Mouse (Mus musculus) urinary bladder, postnatal 4 days (tissue): ENCODE results near the gene Mecom.

Experiments used
- DNase-seq, 2 experiments: peaks; one replicate each; pipeline ENCODE4 v3.0.0; 2021 to 2022; ENCODE audit warnings: low spot score in 2 of 2

The Mecom gene

DNA sequence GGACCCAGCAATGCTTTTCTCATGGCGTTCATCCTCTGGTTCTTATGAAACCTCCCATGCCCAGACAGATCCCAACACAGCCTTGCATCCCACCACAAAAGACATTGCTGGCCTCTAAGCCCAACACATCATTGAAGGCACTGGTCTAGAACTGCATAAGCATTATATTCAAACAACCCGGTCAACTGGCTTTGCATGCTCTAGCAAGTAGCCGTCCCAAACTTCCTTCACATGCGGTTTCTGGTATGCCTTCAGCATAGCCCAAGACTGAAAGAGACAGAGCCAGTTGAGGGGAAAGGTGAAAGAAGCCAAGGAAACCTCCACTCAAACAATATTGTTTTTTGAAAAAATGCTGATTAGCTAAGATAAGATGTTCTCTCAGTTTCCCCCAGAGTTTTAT lies 397.7 kb downstream of the Mecom start:
- no peak for DNase-seq

DNA sequence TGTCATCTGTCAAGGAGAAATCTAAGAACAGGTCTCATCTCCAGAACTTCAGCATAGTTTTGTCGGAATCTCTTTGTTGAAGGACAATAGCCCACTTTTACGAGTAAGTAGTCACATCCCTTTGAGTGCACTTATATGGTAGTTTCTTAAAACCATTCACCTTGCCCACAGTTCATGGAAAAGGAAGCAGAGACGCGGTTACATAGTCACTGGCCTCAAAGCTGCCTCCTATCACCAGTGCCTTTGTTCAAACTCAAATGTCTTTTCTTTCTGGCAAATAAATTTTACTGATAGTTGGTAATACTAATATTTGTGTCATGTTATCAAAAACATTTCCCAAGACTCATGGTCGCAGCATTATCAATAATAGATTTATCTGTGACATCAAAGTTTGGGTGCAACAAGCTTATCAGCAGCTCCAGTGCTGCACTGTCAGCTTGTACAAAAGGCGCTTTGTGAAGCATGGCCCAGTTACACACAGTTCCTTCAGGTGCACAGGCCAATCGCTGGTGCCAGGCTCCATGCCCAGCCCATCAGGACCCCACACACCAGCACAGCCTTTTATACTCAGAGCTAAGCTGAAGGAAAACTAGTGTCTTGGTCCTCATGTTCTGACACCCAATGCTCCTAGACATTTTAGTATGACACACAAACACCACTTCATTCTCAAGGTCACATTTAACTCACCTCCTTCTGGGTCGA lies 399.3 kb downstream of the Mecom start:
- DNase-seq = no peak

DNA sequence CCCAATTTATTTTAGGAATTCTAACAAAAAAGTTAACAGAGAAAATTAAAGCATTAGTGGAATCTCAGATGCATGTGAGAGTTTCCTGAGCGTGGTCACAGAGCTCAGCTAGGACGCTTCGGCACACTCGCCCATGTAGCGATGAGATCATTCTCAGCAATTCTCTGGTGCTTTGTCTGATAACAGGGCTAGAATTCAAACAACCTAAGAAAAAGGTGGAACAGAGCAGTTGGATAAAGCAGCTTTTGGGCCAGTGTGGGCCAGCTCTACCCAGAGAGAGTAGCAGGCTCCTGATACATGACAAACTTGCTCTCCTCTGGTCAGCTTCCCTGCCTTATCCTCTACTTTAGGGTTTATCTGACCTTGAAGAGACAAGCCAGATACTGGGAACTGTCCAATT lies 402.8 kb downstream of the Mecom start:
- DNase-seq = no peak

DNA sequence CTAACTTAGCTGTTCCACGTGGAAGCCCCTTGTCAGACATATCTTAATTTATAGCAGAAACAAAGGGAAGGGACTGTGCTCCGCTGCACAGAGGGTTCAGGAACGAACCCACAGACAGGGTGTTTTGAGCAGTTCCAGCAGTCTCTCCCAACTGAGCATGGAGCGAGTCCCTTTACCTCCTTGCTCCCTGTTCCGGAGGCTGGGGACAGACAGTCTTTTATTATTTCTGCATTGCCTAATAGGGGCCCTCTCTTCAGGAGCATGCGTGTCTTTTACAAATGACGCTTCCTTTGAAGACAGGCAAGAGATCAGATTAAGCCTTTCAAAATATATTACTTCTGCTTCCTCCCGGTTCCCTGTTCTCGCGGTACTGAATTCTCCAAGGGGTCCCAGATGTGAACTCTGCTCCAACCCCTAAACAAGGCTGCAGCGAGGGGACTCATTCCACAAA lies 403.8 kb downstream of the Mecom start:
- no peak for DNase-seq

DNA sequence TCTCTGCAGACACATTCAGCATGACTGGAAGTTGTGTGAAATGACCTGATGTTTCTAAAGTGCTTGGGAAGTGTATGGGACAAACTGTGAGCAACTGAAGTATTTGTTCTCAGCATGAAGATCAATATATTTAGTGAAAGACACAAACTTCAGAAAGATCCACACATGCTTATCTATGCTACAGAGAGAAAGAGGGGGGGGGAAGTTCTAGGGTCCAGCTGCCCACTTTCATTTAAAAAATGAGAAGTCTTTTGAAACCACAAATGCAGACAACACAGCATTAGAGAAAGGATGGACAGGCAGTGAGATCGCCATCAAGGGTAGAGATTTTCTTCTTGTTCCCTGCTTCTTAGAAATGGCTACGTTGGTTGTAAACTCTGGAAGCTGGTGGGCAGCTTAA lies 404.4 kb downstream of the Mecom start:
- no peak for DNase-seq

DNA sequence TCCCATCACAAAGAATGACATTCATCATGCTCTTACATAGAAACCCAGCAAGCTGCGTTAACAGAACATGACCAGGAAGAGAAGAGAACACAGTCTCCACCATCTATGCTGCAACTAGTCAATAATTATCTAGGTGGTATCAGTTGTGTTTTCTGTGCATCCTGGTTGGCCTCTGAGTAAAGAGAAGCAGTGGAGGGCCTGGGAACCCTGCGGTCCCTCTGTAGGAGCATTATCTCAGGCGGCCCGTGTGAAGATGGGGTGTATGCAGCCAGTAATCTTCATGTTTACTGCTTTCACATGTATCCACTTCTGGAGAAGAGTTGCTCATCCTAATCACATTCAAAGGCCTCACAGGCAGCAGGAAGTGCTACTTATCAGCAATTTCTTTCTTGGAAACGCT lies 407.5 kb downstream of the Mecom start:
- no peak for DNase-seq

DNA sequence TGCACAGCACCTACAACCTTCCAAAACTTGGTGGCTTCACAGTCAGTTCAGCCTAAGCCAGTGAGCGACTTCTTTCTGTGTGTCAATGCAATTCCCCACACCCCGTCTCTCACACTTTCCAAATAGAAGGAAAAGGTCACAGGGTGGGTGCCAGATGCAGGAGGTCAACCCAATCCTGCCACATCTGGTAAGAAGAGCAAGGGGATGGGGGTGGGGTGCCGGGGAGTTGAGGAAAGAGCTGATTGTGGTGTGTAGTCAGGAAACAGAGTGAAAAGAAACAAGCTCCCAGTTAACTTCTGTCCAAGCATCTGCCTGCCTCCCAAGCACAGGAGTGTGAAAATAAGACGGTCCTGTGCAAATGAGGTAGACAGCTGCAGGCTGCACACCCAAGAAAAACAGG lies 408.1 kb downstream of the Mecom start:
- no peak for DNase-seq

DNA sequence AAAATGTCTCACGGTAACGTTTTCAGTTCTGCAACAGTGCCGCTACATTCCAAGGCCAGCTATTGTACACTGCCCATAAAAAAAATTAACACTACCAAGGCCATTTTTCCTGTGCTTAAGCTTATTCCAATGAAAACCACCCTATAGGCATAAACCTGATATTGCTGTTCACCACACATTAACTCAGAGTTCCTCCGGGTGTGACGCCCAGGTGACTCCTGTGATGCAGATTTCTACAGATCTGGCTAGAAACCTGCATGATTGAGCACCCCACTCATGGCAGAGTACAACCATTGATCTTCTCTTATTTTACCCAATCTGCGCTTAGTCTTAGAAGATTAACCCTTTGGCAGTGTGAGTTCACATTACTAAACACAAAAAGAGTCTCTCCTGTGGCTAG lies 409.2 kb downstream of the Mecom start:
- DNase-seq = no peak

DNA sequence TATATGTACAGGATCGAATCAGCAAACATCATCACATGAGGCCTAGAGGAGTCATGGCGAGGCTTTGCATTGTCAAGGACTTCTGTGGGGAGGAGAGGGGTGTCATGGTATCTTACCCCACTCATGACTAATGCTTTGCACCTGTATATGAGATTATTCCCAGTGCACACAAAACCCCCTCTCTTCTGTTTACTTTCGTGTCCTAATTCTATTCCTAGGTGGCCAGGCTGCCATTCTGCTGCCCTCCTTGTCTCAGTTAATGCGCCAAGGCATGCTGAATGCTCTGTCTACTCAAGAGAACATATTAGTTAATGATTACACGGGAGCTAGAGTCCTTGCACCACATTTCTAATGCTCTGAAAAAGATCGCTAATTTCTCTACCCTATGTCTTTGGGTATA lies 412.0 kb downstream of the Mecom start:
- no peak for DNase-seq

DNA sequence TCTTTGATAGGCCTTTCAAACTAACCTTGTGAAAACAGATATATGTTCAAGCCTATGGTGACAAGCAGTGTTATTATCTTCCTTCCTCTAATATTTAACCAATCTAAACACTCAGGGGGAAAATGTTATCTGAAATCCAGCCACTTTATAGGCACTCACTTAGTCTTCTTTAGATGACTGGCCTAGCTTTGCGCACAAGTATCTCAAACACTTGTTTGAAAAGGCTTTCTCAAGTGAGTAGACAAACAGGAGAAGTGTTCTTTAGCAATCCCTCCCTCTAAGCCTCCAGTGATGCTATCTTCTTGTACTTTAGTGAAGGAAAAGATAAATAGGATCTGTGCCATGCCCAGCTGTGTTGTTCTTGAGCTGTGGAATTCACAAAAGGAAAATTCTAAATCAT lies 412.7 kb downstream of the Mecom start:
- DNase-seq = no peak

DNA sequence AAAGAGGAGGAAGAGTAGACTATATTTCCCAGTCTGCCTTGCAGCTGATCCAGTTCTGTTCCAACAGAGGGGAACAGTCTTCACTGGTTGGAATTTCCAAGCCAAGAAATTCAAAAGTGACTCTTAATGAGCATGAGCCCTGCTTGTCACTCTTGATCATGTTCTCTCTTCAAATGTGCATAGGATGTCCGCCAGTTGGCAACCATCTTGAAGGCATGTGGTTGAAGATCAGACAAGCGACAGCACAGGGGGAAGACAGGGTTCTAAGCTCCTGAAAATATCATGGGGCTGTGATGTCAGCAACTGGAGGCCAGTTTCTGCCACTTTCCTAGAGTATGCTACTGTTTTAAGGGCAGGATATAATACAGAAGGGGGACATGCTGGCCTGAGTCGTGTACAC lies 414.8 kb downstream of the Mecom start:
- DNase-seq = no peak

DNA sequence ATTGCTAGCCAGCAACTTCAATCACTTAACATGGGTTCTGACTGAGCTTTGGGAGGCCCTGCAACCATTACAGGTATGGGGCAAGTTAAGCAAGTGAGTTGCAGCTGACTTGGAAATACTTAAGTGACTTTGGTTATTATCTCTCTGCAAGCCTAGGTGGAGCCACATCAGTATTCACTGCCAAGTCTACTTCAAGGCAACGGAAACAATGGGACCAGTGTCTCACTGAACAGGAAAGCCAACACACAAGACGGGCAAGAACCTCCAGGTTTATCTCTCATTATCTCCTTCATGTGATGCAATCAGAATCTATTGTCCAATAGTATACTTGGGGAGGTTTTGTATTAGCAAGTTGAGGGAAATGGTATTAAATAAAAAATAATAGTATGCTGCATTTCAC lies 415.4 kb downstream of the Mecom start:
- DNase-seq = no peak

DNA sequence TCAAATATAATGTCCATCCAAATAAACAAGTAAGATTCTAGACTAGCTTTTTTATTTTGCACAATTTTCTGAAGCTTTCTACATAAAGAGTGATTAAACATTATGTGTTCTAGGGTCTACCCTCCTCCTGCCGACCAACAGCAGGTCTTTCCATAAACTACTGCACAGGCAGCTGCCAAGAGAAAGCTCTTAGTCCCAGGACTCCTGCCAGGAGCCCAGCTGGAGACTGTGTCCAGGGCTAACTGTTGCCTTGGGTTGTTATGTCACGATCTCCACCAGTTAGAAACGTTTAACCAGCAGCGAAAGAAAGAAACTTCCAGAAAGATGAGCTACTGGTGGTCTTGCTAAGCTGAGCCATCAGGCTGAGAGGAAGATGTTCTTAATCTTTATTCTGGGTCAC lies 417.3 kb downstream of the Mecom start:
- DNase-seq = no peak

DNA sequence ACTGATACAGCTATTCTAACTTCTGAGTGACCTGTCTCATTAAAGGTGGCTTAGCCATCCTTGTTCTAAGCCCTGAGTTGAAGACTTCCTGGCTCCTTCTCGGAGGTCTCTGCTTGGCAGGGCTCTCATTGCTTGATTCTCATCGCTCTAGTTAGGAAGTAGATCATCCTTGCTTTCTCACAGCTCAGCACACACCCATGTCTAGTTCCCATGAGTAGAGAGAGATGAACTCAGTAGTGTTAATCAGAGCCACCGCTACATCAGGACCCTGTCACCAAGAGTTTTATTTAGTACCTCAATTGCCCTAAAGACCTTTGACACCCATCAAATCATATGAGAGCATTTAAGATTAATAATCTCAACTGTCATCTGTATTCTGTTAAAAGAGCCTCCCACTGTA lies 425.2 kb downstream of the Mecom start:
- DNase-seq = no peak

DNA sequence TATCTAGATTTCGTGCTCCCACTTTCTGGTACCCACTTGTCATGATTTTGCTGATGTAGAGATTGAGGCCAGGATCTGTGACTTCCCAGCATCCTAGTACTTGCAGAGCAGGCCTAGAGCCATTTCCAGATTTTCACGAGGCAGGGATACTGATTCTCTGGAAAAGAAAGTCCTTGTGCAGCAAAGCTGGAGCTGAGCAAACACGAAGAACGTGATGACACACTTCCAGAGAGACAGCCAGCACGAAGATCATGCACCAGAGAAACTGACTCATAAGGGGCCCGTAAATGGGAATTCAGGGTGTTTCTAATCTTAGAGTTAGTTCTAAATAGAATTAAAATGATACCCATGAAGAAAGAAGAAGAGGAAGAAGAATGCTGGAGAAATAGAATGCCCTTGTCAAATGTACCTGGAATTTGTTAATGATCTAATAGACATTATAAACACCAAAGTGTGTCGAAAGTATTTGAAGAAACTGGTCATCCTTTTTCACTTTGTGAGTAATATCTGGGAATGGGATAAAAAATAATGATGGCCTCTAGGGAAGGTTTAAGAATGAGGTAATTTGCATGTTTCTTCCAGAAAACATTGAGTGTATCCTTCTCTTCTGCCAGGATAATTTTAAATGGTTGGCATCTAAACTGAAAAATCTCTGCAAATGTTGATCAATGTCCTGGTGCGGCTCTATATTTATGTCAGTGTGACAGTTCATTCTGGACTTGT lies 426.9 kb downstream of the Mecom start:
- no peak for DNase-seq

DNA sequence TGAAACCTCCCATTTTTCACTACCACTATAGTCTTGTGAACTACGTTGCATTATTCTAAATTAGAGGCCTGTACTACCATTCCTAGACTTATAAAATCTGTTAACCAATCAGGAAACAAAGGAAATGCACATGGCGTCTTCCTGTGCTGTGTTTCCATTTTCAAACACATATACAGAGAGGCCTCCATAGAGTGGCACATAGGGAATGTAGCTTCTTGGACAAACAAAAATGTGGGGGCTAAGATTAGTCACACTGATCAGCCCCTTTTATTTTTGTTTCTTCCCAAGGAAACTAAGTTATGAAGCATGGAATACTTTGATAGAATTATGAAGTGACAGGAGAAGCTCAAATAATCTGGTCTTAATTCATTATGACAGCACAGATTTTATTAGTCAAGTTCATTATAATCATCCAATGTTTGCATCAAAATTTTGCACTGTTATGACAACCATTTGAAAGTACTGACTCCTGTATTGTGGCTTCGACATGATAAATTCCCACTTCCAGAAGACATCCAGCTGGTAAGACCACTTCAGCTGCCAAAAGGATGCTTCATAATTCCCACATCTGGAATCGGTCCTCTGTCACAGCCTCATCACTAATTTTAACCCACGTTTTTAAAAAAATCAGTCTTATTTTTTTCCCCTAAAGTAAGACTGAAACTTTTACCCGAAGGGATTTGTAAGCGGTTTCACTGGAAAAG lies 429.1 kb downstream of the Mecom start:
- DNase-seq = no peak

DNA sequence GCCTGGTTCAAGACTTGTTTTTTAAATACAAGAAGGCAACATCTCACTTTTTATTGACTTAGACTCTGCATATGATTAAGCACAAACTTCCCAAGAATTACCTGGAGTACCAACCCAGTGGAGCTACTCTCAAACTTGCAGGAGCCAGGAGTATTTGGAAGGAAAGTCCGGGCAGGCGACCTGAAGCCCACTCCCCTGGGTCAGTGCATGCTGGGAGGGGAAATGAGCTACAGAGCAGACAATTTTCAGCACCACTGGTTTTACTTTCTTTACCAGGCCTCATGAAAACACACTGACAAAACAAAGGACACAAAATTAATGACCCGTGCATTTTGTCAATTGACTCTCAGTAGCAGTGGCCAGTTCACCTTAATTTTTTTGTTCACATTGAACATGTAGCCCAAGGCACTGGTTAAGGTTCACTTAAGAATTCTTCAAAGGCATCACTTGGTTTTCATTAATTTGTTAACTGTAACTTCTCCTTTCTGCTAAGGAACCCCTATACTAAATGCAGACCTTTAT lies 434.5 kb downstream of the Mecom start:
- no peak for DNase-seq

DNA sequence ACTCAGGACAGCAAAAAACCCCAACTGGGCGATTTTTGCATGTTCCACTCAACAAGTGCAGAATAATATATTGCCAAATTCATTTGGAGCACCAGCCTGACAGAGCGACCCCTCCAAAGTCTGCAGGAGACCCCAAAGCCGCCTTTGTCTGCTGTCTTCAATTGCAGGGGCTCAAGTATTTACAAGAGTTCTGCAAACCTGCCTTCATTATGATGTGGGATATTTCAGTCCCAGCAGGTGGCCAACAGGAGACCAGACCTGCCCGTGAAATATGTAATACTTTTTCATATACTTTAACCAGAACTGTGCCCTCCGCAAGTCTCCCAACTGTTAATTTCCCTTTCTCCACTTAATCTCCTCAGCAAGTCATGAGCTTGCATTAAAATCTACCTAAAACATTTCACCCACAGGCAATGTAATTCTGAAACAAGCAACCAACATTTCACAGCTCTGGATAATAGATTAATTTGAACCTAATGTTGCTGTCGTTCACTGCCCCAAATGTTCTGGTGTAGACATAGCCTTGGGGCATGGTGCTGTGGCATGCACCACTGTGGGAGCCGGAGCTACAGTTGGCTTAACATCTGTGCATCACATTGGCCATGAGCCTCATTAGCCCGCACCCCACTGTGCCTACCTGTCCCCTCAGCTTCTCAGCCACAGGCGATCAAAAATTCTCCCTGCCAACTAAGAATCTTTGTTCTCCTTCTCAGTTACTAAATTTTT lies 439.7 kb downstream of the Mecom start:
- no peak for DNase-seq

DNA sequence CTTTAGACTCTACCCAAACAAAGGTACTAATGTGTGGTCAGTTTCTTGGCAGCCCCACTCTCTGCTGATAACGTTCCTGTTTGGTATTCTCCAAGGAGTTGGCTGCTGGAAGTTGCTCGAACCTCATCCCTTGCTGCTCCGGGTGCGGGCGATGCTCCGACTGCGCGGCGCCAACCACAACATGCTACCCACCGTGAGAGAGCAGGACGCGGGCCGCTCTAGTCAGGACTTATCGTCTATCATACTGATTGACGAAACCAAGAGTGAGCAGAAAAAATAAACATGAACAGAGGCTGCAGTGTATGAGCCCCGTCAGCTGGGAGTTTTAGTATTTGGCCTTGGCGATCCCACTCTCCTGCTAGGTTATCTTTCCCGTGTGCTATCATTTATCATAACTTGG lies 441.3 kb downstream of the Mecom start:
- no peak for DNase-seq

DNA sequence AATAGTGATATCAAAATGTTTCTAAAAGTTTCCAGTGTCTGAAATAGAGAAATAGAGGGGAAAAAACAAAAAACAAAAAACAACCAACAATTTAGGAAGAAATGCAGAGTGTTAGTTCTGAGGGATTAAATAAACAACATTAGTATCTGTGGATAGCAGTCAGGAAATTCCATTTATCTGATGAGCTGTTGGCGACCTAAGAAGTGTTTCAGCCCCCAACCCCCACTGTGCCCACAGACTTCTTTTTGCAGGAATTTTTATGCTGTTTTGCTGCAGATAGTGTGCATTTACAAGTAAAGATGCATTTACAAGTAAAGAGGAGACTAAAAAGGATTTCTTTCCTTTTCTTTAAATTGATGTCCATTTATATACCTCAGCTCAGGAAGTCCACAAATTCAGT lies 441.9 kb downstream of the Mecom start:
- DNase-seq = no peak

DNA sequence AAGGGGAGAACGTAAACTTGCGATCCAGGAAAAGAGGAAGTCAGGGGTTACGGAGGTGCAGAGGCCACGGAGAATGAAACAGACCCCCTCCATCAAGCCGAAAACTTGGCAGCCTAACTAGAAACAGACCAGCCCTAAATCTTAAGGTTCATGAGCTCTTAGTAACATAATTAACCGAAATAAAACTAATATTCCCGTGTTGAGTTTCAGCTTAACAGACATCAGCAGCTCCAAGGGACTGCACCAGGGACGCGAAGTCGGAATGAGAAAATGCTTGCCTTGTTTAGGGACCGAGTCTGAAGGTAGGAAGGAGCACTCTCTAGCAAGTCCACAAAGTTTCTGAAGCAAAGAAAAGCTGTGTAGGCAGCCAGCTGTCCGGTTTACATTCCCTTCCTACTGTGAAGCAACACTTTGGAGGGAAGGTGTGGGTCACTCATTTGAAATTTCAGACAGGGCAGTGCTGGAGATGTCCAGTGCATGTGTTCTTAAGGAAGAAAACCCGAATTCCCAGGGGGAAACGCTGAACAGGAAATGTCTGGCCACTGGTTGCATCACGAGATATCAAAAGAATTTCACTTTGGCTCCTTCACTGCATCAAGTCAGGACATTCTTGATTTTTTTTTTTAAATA lies 442.5 kb downstream of the Mecom start:
- no peak for DNase-seq
